Mouse (Mus musculus): ENCODE data around the gene Mdk. TPM values are rescaled to one million over a fixed set of nuclear protein-coding genes. Genes with fewer than 3 reads are reported as not detected.

The Mdk gene
- polyA plus RNA-seq, 1 experiment from 2014 or later: 128 TPM

GRCm38 (mm10) chr2:91903171-91903925 lies 28.7 kb downstream of the Mdk start:
- H3K4me2 ChIP-seq (replicated peaks; ENCODE audit: low read depth): no peak overlapping the region
- H3K4me3 ChIP-seq (ENCODE audit: low read depth, low read length): no peak overlapping the region
- no peak overlapping the region for H3K9ac ChIP-seq (ENCODE audit: low read depth, low read length)
- H3K4me1 ChIP-seq (replicated peaks; ENCODE audit: control insufficient read depth, insufficient read depth, low read length): 0 out of 2 replicates have a peak, but pooled peaks cover 7% of the 10 kb centered on the region
- H3K27me3 ChIP-seq (replicated peaks; ENCODE audit: control insufficient read depth, insufficient read depth, low read length): no peaks in the 10 kb centered on the region
- peaks cover 22% of the 10 kb centered on the region for H3K36me3 ChIP-seq (ENCODE audit: control insufficient read depth, insufficient read depth)
- ATAC-seq: no peak
- peak overlapping the region; percentile 4; the same call in 1 of the 2 replicates for H3K27ac ChIP-seq (ENCODE audit: low read depth, low read length)
- WGBS: 74% methylated on average over 3 of the region's 3 CpGs
- no peak for TF ChIP-seq CTCF (IDR thresholded peaks at IDR 0.05; ENCODE audit: low read depth)
- no peaks in the 10 kb centered on the region for H3K9me3 ChIP-seq (ENCODE audit: control insufficient read depth)

DNA sequence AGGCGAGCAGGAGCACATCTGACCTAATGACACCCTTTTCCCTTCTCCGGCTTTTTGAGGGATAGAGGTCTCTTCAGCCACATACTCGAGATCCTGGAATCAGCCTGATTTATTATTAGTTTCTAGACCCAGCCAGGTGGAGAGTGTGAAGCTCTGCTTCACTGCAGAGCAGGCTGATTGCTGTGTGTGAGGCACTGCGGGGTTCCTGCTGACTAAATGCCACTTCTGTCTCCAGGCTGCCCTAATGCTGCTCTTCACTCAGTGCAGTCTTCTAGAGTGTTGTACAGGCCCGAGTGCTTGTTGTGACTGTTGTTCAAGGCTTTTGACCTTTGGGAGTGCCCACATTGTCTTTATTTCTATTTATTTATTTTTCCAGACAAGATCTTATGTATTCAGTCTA lies 29.8 kb downstream of the Mdk start:
- H3K9ac ChIP-seq (ENCODE audit: low read depth, low read length): no peak overlapping the region
- no peak overlapping the region for H3K27ac ChIP-seq (ENCODE audit: low read depth, low read length)
- H3K4me1 ChIP-seq (replicated peaks; ENCODE audit: control insufficient read depth, insufficient read depth, low read length): 0 out of 2 replicates have a peak, but pooled peaks cover 7% of the 10 kb centered on the region
- ATAC-seq: no peak
- no peak overlapping the region for H3K4me2 ChIP-seq (replicated peaks; ENCODE audit: low read depth)
- H3K36me3 ChIP-seq (ENCODE audit: control insufficient read depth, insufficient read depth): peaks cover 20% of the 10 kb centered on the region
- H3K4me3 ChIP-seq (ENCODE audit: low read depth, low read length): no peak overlapping the region
- H3K9me3 ChIP-seq (ENCODE audit: control insufficient read depth): no peaks in the 10 kb centered on the region
- no peaks in the 10 kb centered on the region for H3K27me3 ChIP-seq (replicated peaks; ENCODE audit: control insufficient read depth, insufficient read depth, low read length)
- TF ChIP-seq CTCF (IDR thresholded peaks at IDR 0.05; ENCODE audit: low read depth): no peak
- 67% methylated on average over 5 of the region's 5 CpGs for WGBS

DNA sequence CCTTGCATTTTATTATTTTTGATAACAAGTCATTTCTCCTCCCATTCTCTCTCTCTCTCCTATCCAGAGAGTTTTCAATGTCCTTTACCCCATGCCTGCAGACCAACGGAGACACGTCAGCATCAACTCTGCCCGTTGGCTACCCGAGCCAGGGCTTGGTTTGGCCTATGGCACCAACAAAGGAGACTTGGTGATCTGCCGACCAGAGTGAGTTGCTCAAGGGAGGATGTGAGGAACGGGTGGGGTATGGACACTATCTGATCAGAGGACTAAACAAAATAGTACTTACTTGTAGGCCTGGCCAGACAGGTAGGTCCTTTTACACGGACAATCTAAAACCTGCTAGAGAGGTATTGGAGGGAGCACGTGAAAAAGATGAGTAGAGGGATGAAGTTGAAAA lies 31.7 kb downstream of the Mdk start:
- WGBS: 93% methylated on average over 8 of the region's 8 CpGs
- Histone ChIP-seq H3K9me3 (ENCODE audit: control insufficient read depth) (no peaks in the 10 kb centered on the region), H3K4me3 (ENCODE audit: low read depth, low read length) (no peak overlapping the region)

DNA sequence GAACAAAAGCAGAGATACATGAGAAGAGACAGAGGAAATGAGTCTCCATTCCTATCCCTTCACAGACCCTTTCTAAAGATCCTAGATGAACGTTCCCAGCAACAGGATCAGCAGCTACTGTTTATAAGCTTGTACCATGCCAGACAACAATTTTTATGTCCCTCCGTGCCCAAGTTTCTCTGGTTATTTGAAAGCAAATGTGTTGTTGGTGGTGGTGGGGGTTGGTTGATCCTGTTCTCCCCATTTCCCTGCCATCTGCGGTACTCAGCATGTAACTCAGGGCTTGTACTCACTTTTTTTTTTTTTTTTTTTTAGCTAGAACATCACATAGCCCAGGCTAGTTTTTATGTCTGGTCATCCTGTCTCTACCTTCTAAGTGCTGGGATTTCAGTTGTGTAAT lies 33.0 kb downstream of the Mdk start:
- Histone ChIP-seq H3K9me3 (ENCODE audit: control insufficient read depth) (no peaks in the 10 kb centered on the region), H3K36me3 (ENCODE audit: control insufficient read depth, insufficient read depth) (peaks cover 11% of the 10 kb centered on the region; the same call in 1 of the 2 replicates), H3K4me3 (ENCODE audit: low read depth, low read length) (no peak overlapping the region), H3K27me3 (replicated peaks; ENCODE audit: control insufficient read depth, insufficient read depth, low read length) (no peaks in the 10 kb centered on the region), H3K4me2 (replicated peaks; ENCODE audit: low read depth) (no peak overlapping the region), H3K9ac (ENCODE audit: low read depth, low read length) (no peak overlapping the region), H3K27ac (ENCODE audit: low read depth, low read length) (no peak overlapping the region), H3K4me1 (replicated peaks; ENCODE audit: control insufficient read depth, insufficient read depth, low read length) (0 out of 2 replicates have a peak, but pooled peaks cover 7% of the 10 kb centered on the region)
- 91% methylated on average over 3 of the region's 3 CpGs for WGBS
- no peak for TF ChIP-seq CTCF (IDR thresholded peaks at IDR 0.05; ENCODE audit: low read depth)
- ATAC-seq: no peak

More for the DNA sequence above, 31.7 kb downstream of the Mdk start:
- Histone ChIP-seq H3K4me2 (replicated peaks; ENCODE audit: low read depth) (no peak overlapping the region), H3K27me3 (replicated peaks; ENCODE audit: control insufficient read depth, insufficient read depth, low read length) (no peaks in the 10 kb centered on the region), H3K4me1 (replicated peaks; ENCODE audit: control insufficient read depth, insufficient read depth, low read length) (0 out of 2 replicates have a peak, but pooled peaks cover 7% of the 10 kb centered on the region), H3K9ac (ENCODE audit: low read depth, low read length) (no peak overlapping the region), H3K27ac (ENCODE audit: low read depth, low read length) (no peak overlapping the region), H3K36me3 (ENCODE audit: control insufficient read depth, insufficient read depth) (peaks cover 10% of the 10 kb centered on the region; the same call in 1 of the 2 replicates)
- no peak for ATAC-seq
- TF ChIP-seq CTCF (IDR thresholded peaks at IDR 0.05; ENCODE audit: low read depth): no peak

GRCm38 (mm10) chr2:91897968-91898367 lies 34.1 kb downstream of the Mdk start:
- peak; percentile 8; the same call in 1 of the 2 replicates for TF ChIP-seq CTCF (IDR thresholded peaks at IDR 0.05; ENCODE audit: low read depth)
- Histone ChIP-seq H3K27ac (ENCODE audit: low read depth, low read length) (no peak overlapping the region), H3K4me1 (replicated peaks; ENCODE audit: control insufficient read depth, insufficient read depth, low read length) (0 out of 2 replicates have a peak, but pooled peaks cover 5% of the 10 kb centered on the region), H3K27me3 (replicated peaks; ENCODE audit: control insufficient read depth, insufficient read depth, low read length) (no peaks in the 10 kb centered on the region), H3K4me2 (replicated peaks; ENCODE audit: low read depth) (no peak overlapping the region), H3K36me3 (ENCODE audit: control insufficient read depth, insufficient read depth) (peaks cover 11% of the 10 kb centered on the region; the same call in 1 of the 2 replicates), H3K9me3 (ENCODE audit: control insufficient read depth) (no peaks in the 10 kb centered on the region), H3K4me3 (ENCODE audit: low read depth, low read length) (no peak overlapping the region), H3K9ac (ENCODE audit: low read depth, low read length) (no peak overlapping the region)
- ATAC-seq: peak; percentile 88

GRCm38 (mm10) chr2:91895401-91895800 lies 36.7 kb downstream of the Mdk start:
- Histone ChIP-seq H3K27me3 (replicated peaks; ENCODE audit: control insufficient read depth, insufficient read depth, low read length) (no peaks in the 10 kb centered on the region), H3K9ac (ENCODE audit: low read depth, low read length) (no peak overlapping the region), H3K4me2 (replicated peaks; ENCODE audit: low read depth) (no peak overlapping the region)

More at GRCm38 (mm10) chr2:91895401-91895800, 36.7 kb downstream of the Mdk start:
- 81% methylated on average over 3 of the region's 3 CpGs for WGBS
- Histone ChIP-seq H3K36me3 (ENCODE audit: control insufficient read depth, insufficient read depth) (peaks cover 9% of the 10 kb centered on the region; the same call in 1 of the 2 replicates), H3K27ac (ENCODE audit: low read depth, low read length) (no peak overlapping the region), H3K4me3 (ENCODE audit: low read depth, low read length) (no peak overlapping the region), H3K9me3 (ENCODE audit: control insufficient read depth) (no peaks in the 10 kb centered on the region), H3K4me1 (replicated peaks; ENCODE audit: control insufficient read depth, insufficient read depth, low read length) (no peaks in the 10 kb centered on the region)
- ATAC-seq: no peak
- TF ChIP-seq CTCF (IDR thresholded peaks at IDR 0.05; ENCODE audit: low read depth): no peak

All from intestine, postnatal 0 days (tissue).